In the genomic region with DNA sequence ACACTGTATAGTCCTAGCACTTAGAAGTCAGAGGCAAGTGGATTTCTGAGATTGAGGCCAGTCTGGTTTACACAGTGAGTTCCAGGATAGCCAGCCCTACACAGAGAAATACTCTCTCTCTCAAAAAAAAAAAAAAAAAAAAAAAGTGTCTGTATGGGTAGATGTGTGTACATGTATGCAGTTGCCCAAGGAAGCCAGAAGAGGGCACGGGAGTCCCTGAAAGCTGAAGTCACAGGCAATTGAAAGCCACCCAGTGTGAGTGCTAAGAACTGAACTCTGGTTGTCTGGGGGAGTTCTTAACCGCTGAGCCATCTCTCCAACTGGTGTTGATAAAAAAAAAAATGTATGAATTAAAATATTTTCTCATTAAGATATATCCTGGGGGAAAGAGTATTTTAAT, we compare ENCODE assay signal across 18 mouse cellular contexts. TPM values are rescaled to one million over a fixed set of nuclear protein-coding genes. Genes with fewer than 3 reads are reported as not detected.
DNase-seq lines count a peak whose midpoint lies in the region; ATAC-seq and TF ChIP-seq lines count a peak whose summit lies in the region.
"Had no signal": no experiment of that assay in that cellular context is flagged by ENCODE, and none has a peak within 500 bp of the region (broad histone marks: within the 10 kb centered on the region; RNA-seq: fewer than 3 reads in every experiment).

No protein-coding gene starts in this region.

- peak; percentile 25; the same call in 1 of the 2 replicates for TF ChIP-seq CTCF in kidney, adult 2 months (conservative IDR thresholded peaks at IDR 0.05; ENCODE audit: insufficient read depth, insufficient read length, low read depth, low read length)

- no peaks in the 10 kb centered on the region for H3K27me3 ChIP-seq in kidney, adult 2 months (replicated peaks; ENCODE audit: control insufficient read depth, insufficient read depth, low read length)
- H3K27me3 ChIP-seq in intestine, embryonic 15.5 days (replicated peaks), result peaks cover 6% of the 10 kb centered on the region; the same call in 1 of the 2 replicates

- no peak overlapping the region for H3K27ac ChIP-seq in kidney, adult 2 months (ENCODE audit: insufficient read depth, low read depth, low read length)
- H3K27ac ChIP-seq in intestine, embryonic 15.5 days, result no peak overlapping the region
- H3K27ac ChIP-seq: heart, adult 2 months; limb, embryonic 12.5 days had no signal

- H3K9me3 ChIP-seq in intestine, embryonic 15.5 days, result no peaks in the 10 kb centered on the region

- H3K4me1 ChIP-seq in kidney, adult 2 months (ENCODE audit: control insufficient read depth, insufficient read depth, low read length), result peaks cover 4% of the 10 kb centered on the region; the same call in 1 of the 2 replicates
- peaks cover 11% of the 10 kb centered on the region for H3K4me1 ChIP-seq in intestine, embryonic 15.5 days (replicated peaks)

- no peak overlapping the region for H3K9ac ChIP-seq in intestine, embryonic 15.5 days
- H3K9ac ChIP-seq: limb, embryonic 12.5 days; lung, embryonic 14.5 days had no signal

- no peak for ATAC-seq in megakaryocyte, adult 5-6 weeks (ENCODE audit: poor library complexity, severe bottlenecking)
- no peak for ATAC-seq in intestine, embryonic 15.5 days
- ATAC-seq: hindbrain, embryonic 16.5 days had no signal

- WGBS in kidney, adult 2 months, result 93% methylated on average over 2 of the region's 2 CpGs
- WGBS in intestine, embryonic 15.5 days, result 76% methylated on average over 2 of the region's 2 CpGs

- H3K4me3 ChIP-seq in kidney, adult 2 months (ENCODE audit: insufficient read depth, low read depth, low read length), result no peak overlapping the region
- H3K4me3 ChIP-seq in intestine, embryonic 15.5 days (replicated peaks), result no peak overlapping the region
- H3K4me3 ChIP-seq: erythroblast, embryonic 14.5 days; heart, adult 2 months; limb, embryonic 12.5 days; megakaryocyte, embryonic 14.5 days; myocyte had no signal

- no peak overlapping the region for H3K4me2 ChIP-seq in intestine, embryonic 15.5 days (replicated peaks)
- H3K4me2 ChIP-seq: limb, embryonic 12.5 days; lung, embryonic 14.5 days had no signal

- no peak for TF ChIP-seq POLR2A in kidney, adult 2 months (IDR thresholded peaks at IDR 0.05; ENCODE audit: low read depth, low read length)

- DNase-seq in kidney, adult 2 months, result no peak
- no peak for DNase-seq in kidney, adult 9 months
- DNase-seq in A20 (ENCODE audit: low read depth, low spot score) (peak; percentile 46), MEL-GATA-1-ER (ENCODE audit: extremely low read depth, low read depth) (peak; percentile 35)
- peak; percentile 10 for DNase-seq in forelimb bud, embryonic 11.5 days (ENCODE audit: low read depth, low spot score)
- no peak for DNase-seq in lung, postnatal 25 days (ENCODE audit: low spot score)
- DNase-seq: cerebellum, adult 2 months; heart, adult 2 months; kidney, postnatal 14 days; layer of hippocampus, postnatal 36 days; lung, embryonic 14.5 days had no signal

- no peaks in the 10 kb centered on the region for H3K36me3 ChIP-seq in kidney, adult 2 months (ENCODE audit: control insufficient read depth, insufficient read depth, low read length)
- H3K36me3 ChIP-seq in intestine, embryonic 15.5 days, result no peaks in the 10 kb centered on the region
- H3K36me3 ChIP-seq: limb, embryonic 12.5 days had no signal

RNA-seq across cellular contexts. Expression of gene Bicdl1, which starts 3.1 kb away (rescaled TPM):
- polyA plus RNA-seq in kidney, adult 2 months (2012; rRNA removed), result 55.9 and 67.5 TPM in 2 replicates
- total RNA-seq in megakaryocyte, adult 5-6 weeks (2015), result 0.73 and 1.3 TPM in 2 replicates
- total RNA-seq in megakaryocyte, adult 5-6 weeks (2017), result 1.1 and 3.8 TPM in 2 replicates
- polyA plus RNA-seq in intestine, embryonic 15.5 days (2015; fragmentation: Nextera tagmentation; extraction: Ambion mirVana), result 11.3 and 11.4 TPM in 2 replicates

Comparison
In these comparisons a context has a peak if more than half of its experiments do, and no peak if none do; other contexts are left out.
1. DNase-seq: peak in A20 (single experiment), MEL-GATA-1-ER (single experiment) and forelimb bud, embryonic 11.5 days (single experiment); none in kidney, adult 2 months (single experiment), kidney, adult 9 months (single experiment) and lung, postnatal 25 days (single experiment).